Mouse (Mus musculus): ENCODE results near the gene Mrps6.

Mrps6 gene

GRCm38 (mm10) chr16:92127666-92128065 lies 69.6 kb downstream of the Mrps6 start:
- no peak for DNase-seq

GRCm38 (mm10) chr16:92129843-92130242 lies 71.8 kb downstream of the Mrps6 start:
- no peak for DNase-seq

GRCm38 (mm10) chr16:92132511-92132910 lies 74.4 kb downstream of the Mrps6 start:
- no peak for DNase-seq

GRCm38 (mm10) chr16:92134148-92134764 lies 76.2 kb downstream of the Mrps6 start:
- DNase-seq, result no peak

GRCm38 (mm10) chr16:92136275-92136674 lies 78.2 kb downstream of the Mrps6 start:
- DNase-seq, result no peak

- no peak for DNase-seq
Observed at GRCm38 (mm10) chr16:92139386-92140261, 81.6 kb downstream of the Mrps6 start.

GRCm38 (mm10) chr16:92140328-92140727 lies 82.3 kb downstream of the Mrps6 start:
- no peak for DNase-seq

GRCm38 (mm10) chr16:92141021-92141420 lies 83.0 kb downstream of the Mrps6 start:
- DNase-seq, result no peak

- DNase-seq, result no peak
Observed at GRCm38 (mm10) chr16:92142426-92143012, 84.4 kb downstream of the Mrps6 start.

GRCm38 (mm10) chr16:92147631-92148366 lies 89.7 kb downstream of the Mrps6 start:
- DNase-seq, result peak; percentile 34 to 48

GRCm38 (mm10) chr16:92148367-92148728 lies 90.3 kb downstream of the Mrps6 start:
- DNase-seq, result no peak

- no peak for DNase-seq
Observed at GRCm38 (mm10) chr16:92150975-92151374, 92.9 kb downstream of the Mrps6 start.

GRCm38 (mm10) chr16:92158021-92158455 lies 100.0 kb downstream of the Mrps6 start:
- DNase-seq, result peak; percentile 76 to 78

GRCm38 (mm10) chr16:92158461-92159091 lies 100.5 kb downstream of the Mrps6 start:
- DNase-seq, result peak; percentile 89 to 93

- peak in 1 of 2 experiments; percentile 46 for DNase-seq
Observed at GRCm38 (mm10) chr16:92159114-92159513, 101.0 kb downstream of the Mrps6 start.

All from cerebellum, postnatal 25 days (tissue).